Mouse (Mus musculus) ZHBTc4 (cell line): Measurements from ENCODE around the gene Rbm15.
A peak's percentile ranks its signal among the peaks of the same experiment; 100 is the strongest.

Experiments used
- DNase-seq: peaks from one replicate; pipeline ENCODE4 v3.0.0-alpha.2; 2011; ENCODE audit warnings: low read depth, low spot score

The Rbm15 gene

GRCm38 (mm10) chr3:107333381-107334201, at the start of gene Rbm15:
Gene Rbm15, minus strand, starts transcription at chr3:107333673.
- peak; percentile 99 for DNase-seq

- DNase-seq, result peak; percentile 91
Observed at GRCm38 (mm10) chr3:107379422-107379821, 45.9 kb upstream of the Rbm15 start.

- DNase-seq, result peak; percentile 45
Observed at GRCm38 (mm10) chr3:107378626-107379025, 45.2 kb upstream of the Rbm15 start.

DNA sequence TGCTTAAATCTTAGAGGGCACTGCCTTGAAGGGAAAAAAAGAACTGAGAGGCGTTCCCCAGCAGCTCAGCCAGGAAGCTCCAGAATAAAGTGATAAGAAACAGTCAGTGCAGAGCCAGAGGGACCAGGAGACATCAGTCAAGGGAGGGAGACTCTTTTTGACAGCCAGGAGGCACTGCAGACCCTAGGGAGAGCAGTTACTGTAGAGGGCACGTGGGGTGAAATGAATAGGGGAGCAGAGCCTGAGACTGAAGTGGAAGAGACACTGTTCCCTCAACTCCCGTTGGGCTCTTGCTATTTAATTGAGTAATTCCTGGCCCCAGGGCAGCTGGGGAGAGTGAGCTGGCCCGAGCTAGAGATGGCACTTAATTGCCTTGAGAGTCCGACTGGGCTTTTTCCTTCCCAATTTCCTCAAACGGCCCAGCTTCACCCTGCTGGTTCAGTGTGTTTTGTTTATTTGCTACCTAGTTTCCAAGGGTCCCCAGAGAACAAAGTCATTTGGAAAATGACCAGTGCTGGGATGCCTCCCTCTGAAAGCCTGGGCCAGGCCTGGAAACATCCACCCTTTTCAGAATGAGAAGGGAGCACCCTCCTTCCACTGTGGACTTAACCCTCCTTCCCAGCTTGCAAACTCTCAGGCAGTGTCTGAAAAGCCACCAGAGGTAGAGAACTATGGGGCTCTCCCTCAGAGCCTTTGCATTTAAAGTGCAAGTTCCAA, 41.6 kb upstream of the Rbm15 start:
- DNase-seq, result no peak

GRCm38 (mm10) chr3:107369156-107369555, 35.7 kb upstream of the Rbm15 start:
- DNase-seq, result peak; percentile 65

DNA sequence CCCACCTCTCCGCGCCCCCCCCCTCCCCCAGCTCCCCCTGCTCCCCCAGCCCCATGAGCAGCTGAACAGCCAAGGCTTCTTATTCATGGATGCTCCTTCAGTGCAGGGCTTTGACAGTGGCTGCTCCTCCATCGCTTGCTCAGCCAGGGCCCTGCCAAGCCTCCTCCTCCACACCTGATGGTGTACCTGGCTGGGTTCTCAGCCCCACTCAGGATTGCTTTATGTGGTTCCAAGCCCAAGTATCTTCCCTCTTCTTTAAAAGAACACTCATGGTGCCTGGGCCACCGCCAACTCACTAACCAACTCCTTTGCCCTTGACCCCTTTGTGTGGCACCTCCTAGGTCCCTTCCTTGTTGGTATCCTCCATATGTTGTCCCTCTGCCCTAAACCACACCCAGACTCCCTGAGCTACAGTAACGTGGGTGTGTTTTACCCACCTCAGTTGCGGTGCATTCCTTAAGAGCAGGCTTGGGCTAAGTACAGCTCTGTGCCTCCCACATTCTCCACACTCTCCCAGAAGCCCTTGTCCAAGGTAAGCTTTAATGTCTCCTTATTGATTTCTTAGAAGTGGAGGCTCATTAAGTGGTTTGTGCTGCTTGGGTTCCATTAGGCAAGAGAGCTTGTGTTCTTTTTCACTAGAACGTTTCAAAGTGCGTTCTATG, 34.6 kb upstream of the Rbm15 start:
- DNase-seq, result no peak

GRCm38 (mm10) chr3:107365341-107365740, 31.9 kb upstream of the Rbm15 start:
- DNase-seq, result no peak

GRCm38 (mm10) chr3:107363391-107363790, 29.9 kb upstream of the Rbm15 start:
- DNase-seq, result no peak

DNA sequence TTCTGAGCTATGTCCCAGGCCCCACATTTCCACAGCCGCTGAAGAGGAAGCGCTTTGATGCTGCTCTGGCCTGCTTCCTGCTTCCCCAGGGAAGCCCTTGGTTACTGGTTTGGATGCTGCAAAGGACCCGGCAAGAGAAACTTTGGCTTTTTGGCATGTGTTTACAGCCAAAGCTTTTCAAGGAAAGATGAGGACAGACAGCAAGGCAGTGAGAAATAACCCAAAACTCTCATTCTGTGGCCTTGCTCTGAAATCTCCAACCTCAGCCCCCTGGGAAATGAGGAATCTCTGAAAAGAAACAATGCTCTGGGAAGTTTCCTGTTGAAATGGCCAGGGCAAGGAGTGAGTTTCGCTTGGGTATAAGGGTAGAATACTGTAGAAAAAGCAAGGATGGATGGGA, 26.9 kb upstream of the Rbm15 start:
- DNase-seq, result no peak

DNA sequence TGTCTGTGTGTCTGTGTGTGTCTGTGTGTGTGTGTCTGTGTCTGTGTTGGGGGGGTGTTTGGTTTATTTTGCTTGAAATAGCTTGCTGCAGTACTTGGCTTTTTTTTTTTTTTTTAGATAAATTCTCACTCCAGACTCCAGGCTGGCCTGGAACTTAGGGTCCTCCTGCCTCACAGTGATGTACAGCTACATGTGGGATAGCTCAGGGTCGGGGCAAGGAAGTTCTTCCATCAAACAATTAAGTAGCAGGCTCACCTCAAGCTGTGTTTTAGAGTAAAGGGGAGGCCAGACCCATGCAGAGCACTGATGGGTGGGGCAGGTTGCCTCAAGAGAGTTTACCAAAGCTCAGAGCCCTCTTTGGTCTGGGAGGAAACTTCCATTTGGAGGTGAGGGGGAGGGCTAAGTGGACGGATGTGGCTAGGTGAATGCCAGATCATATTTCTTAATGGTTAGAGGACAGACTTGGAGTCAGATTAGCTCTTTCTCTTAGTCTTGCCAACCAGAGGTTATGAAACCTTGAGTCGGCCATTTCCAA, 24.3 kb upstream of the Rbm15 start:
- DNase-seq, result peak; percentile 46

DNA sequence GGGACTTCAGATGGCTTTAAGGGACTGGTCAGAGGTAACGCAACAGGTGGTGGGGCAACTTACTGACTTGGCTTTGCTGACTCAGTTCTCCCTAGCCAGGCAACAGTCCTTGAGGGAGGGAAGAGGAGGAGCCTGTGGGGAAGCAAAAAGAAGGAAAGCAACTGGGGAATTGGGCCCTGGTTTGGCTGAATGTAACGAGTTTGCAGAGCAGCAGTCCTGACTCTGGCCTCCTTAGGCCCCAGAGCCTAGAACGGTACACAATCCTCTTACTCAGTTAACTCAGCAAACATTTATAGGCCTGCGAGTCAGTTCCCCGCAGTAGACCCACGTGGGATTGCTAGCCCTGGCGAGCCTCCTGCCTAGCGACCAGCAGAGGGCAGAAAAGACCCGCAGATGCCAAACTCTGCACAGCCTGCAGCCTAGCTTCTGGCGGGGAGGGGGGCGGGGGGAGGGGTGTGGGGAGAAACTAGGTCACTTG, 23.5 kb upstream of the Rbm15 start:
- peak; percentile 85 for DNase-seq

- peak; percentile 48 for DNase-seq
Observed at GRCm38 (mm10) chr3:107355618-107356260, 22.3 kb upstream of the Rbm15 start.

GRCm38 (mm10) chr3:107351706-107352105, 18.2 kb upstream of the Rbm15 start:
- no peak for DNase-seq

DNA sequence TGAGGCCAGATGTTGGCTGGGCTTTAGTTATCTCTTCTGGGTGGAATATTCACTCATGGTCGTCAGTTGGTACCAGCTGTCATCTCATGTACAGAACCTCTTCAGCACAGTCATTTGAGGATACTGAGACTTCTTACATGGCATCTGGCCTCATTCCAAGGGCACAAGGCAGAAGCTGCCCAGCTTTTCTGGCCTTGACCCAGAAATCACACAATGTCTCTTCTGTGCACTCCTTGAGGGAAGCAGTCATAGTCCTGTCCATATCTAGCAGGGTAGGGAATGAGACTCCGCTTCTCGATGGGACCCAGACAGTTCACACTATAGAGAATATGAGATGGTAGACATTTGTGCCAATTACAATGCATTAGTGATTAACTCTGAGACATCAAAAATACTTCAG, 15.5 kb upstream of the Rbm15 start:
- no peak for DNase-seq

DNA sequence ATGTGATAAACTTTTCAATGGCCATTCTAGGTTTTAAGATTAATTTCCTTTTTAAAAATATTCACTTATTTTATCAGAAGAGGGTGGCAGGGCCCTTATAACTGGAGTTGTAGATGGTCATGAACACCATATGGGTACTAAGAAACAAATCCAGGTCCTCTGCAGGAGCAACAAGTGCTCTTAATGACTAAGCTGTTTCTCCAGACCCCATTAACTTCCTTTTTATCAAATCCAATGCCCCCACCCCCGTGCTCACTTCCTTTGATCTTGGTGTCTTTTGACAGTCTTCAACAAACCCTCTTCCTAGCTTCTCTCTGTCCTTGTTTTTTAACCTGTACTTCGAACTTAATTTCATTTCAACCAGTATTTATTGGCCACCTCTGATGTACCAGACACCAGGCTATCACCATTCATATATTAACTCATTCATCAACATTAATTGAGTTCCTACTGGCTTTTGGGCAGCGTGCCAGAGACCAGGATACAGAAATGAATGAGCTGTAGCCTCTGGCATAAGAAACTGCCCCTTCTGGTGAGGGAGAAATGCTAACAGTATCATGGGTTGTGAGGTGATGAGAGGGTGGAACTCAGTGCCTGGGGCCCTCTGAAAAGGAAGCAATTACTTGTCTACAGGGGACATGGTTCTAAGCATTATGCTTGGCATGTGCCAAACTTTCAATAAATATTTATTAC, 11.7 kb upstream of the Rbm15 start:
- no peak for DNase-seq

DNA sequence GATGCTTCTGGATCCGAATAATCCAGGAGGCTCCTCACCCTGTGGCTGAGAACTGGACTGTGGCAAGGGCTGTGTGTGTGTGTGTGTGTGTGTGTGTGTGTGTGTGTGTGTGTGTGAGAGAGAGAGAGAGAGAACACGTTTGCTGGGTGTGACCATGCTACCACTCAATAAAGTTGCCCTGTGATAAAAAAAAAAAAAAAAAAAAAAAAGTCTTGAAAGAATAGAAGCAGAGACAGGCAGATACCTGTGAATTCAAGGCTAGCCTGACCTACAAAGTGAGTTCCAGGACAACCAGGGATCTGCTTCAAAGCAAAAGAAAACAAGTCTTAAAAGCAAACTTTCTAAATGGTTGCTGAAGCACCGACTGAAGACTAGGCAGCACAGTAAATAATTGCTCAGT, 10.5 kb upstream of the Rbm15 start:
- no peak for DNase-seq

DNA sequence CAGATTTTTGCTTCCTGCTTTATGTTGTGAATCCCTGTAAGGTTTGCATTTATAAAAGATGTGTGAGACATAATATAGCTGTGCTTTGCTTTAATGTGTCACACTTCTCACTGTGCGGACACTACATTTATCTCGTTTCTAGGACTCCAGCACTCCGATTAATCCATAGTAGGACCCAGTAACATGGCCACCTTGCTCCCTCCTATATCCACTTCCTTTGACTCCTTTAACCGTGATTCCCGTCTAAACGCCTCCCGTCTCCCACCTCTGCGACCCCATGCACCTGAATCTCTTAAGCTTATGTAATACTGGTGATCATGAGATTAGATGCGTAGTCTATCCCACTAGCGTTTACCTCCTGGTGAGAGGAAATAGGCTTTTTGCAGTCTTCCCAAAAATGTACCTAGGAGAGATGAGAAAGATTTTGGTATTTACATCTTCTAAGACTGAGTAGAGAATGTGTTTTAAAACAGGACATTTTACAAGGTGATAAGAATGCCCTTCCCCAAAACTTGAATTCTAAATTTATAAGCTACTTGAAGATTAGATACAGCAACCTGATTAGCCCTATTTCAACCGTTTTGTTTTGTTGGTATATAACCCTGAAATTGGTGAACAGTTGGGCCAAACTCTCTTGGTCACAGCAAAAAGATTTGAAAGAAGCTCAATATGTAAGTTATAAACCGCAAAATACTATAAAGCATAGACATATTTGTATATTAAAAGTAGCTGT, 895 bp upstream of the Rbm15 start:
- peak; percentile 43 for DNase-seq

DNA sequence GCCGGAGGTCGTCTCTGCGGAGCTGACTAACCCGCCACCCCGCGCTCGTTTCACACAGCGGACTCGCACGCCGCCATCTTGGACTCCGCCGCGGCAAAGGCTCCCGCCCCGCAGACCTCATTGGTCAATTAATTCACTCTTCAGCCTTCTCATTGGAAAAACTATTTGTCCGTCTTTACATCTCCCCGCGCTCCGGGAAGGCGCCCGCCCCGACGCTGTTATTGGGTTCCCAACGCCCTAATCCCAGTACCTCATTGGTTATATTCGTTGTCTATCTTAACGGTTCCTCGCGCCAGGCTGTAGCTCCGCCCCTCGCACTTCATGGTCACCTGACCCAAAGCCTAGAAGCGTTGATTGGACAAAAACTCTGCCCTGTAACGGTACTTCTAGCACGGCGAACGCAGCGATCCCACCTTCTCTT, 503 bp downstream of the Rbm15 start:
- peak; percentile 99 for DNase-seq

DNA sequence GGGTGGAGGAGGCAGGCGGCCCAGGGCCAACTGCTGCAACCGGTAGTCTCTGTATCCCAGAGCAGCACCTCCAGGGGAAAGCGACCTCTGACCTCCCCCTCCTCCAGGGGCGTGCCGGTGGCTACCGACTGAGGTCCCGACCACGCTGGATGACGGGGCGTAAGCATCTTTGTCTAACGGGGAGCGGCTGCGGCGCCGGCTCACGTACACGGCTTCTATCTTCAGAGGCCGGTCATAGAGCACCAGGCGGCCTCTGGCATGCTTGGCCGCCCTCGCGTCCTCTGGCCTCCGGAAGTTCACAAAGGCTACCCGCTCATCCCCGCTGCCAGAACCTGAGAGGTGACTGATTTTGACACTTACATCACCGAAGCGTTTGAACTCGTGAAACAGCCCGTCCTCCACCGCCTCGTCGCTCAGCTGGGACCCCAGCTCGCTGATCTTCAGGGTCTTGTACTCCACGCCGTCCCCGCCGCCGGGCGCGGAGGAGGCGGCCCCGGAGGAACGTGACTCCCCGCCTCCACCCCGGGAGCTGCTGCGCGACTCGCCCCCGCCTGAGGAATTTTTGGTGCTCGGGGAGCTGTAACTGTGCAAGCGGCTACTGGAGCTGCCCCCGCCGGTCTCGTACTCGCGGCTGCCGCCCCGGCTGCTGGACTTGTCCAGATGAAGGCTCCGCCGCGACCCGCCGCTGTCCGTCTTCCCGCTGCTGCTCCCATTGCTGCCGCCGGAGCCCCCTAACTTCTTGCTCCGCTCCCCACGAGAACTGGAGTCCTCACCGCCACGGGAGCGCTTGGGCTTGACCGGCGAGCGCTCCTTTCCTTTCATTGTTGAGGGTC, 1.1 kb downstream of the Rbm15 start:
- DNase-seq, result peak; percentile 65
